Mouse (Mus musculus): Measurements from ENCODE around the gene Reep3.

Gene Reep3

GRCm38 (mm10) chr10:67083446-67084166, 13.1 kb downstream of the Reep3 start:
- in situ Hi-C loops (cut with MseI, MboI), result no loop called here

GRCm38 (mm10) chr10:67082531-67082930, 14.2 kb downstream of the Reep3 start:
- in situ Hi-C loops (cut with MseI, MboI), result no loop called here

- in situ Hi-C loops (cut with MseI, MboI), result no loop called here
These were observed 15.3 kb downstream of the Reep3 start for GRCm38 (mm10) chr10:67081206-67082007.

GRCm38 (mm10) chr10:67079030-67079429, 17.7 kb downstream of the Reep3 start:
- in situ Hi-C loops (cut with MseI, MboI), result no loop called here

- in situ Hi-C loops (cut with MseI, MboI), result no loop called here
These were observed 20.5 kb downstream of the Reep3 start for GRCm38 (mm10) chr10:67075931-67076878.

GRCm38 (mm10) chr10:67073577-67073976, 23.2 kb downstream of the Reep3 start:
- in situ Hi-C loops (cut with MseI, MboI), result no loop called here

- in situ Hi-C loops (cut with MseI, MboI), result no loop called here
These were observed 24.1 kb downstream of the Reep3 start for GRCm38 (mm10) chr10:67072600-67072999.

GRCm38 (mm10) chr10:67071884-67072283, 24.9 kb downstream of the Reep3 start:
- in situ Hi-C loops (cut with MseI, MboI), result no loop called here

GRCm38 (mm10) chr10:67071389-67071788, 25.4 kb downstream of the Reep3 start:
- in situ Hi-C loops (cut with MseI, MboI), result no loop called here

- in situ Hi-C loops (cut with MseI, MboI), result no loop called here
These were observed 27.7 kb downstream of the Reep3 start for GRCm38 (mm10) chr10:67069013-67069412.

- in situ Hi-C loops (cut with MseI, MboI), result no loop called here
These were observed 30.3 kb downstream of the Reep3 start for GRCm38 (mm10) chr10:67066421-67066820.

- in situ Hi-C loops (cut with MseI, MboI), result no loop called here
These were observed 30.8 kb downstream of the Reep3 start for GRCm38 (mm10) chr10:67065927-67066326.

- in situ Hi-C loops (cut with MseI, MboI), result no loop called here
These were observed 31.4 kb downstream of the Reep3 start for GRCm38 (mm10) chr10:67065277-67065887.

- in situ Hi-C loops (cut with MseI, MboI), result no loop called here
These were observed 34.9 kb downstream of the Reep3 start for GRCm38 (mm10) chr10:67061823-67062222.

- in situ Hi-C loops (cut with MseI, MboI), result no loop called here
These were observed 35.4 kb downstream of the Reep3 start for GRCm38 (mm10) chr10:67061367-67061801.

GRCm38 (mm10) chr10:67058702-67059101, 38.0 kb downstream of the Reep3 start:
- in situ Hi-C loops (cut with MseI, MboI), result no loop called here

GRCm38 (mm10) chr10:67058297-67058696, 38.4 kb downstream of the Reep3 start:
- in situ Hi-C loops (cut with MseI, MboI), result no loop called here

GRCm38 (mm10) chr10:67057696-67058095, 39.0 kb downstream of the Reep3 start:
- in situ Hi-C loops (cut with MseI, MboI), result no loop called here

GRCm38 (mm10) chr10:67057208-67057607, 39.5 kb downstream of the Reep3 start:
- in situ Hi-C loops (cut with MseI, MboI), result no loop called here

- in situ Hi-C loops (cut with MseI, MboI), result no loop called here
These were observed 40.6 kb downstream of the Reep3 start for GRCm38 (mm10) chr10:67055867-67056856.

All from mouse trophoblast stem cell (cell line).